Mouse (Mus musculus) brain, embryonic 14.5 days (tissue): ENCODE results near the gene Haspin.

Source experiments
- CTCF ChIP-seq: fragments of 200-500 bp; IDR thresholded peaks from 2 replicates; pipeline ENCODE4 v1.5.1; 2012; ENCODE audit warnings: inconsistent platforms, mild to moderate bottlenecking, moderate library complexity, borderline replicate concordance; ENCODE audit not compliant: insufficient read depth, insufficient read length; ENCODE audit errors: extremely low read depth
- POLR2A ChIP-seq: fragments of 200-500 bp; IDR thresholded peaks from 2 replicates; pipeline ENCODE4 v1.6.1; 2012; ENCODE audit warnings: mild to moderate bottlenecking, inconsistent platforms, borderline replicate concordance; ENCODE audit not compliant: poor library complexity, insufficient read depth, insufficient read length, severe bottlenecking; ENCODE audit errors: extremely low read depth

- TF ChIP-seq CTCF, result no peak
- no peak for TF ChIP-seq POLR2A
Observed at GRCm38 (mm10) chr11:73177895-73178294, 39.8 kb upstream of the Haspin start.
